Mouse (Mus musculus) G1E (cell line): ENCODE results near the gene Tubgcp6.

Source experiments
- GATA1 ChIP-seq: IDR thresholded peaks from 2 replicates; pipeline ENCODE4 v1.6.1; 2012; ENCODE audit warnings: borderline replicate concordance, low read length, inconsistent platforms, mixed read lengths
- GATA2 ChIP-seq: IDR thresholded peaks from 2 replicates; pipeline ENCODE4 v1.6.1; 2012; ENCODE audit warnings: low read depth, low read length, inconsistent platforms, borderline replicate concordance
- TAL1 ChIP-seq: conservative IDR thresholded peaks from 2 replicates; pipeline ENCODE4 v1.6.1; 2012; ENCODE audit warnings: low read depth, low read length, inconsistent platforms, mixed read lengths

- TF ChIP-seq TAL1 (no peak), GATA1 (no peak), GATA2 (no peak)
Observed at GRCm38 (mm10) chr15:89138046-89138405, 15.1 kb upstream of the Tubgcp6 start.
